Comparison of ENCODE assay signal across 8 mouse cellular contexts in the genomic region with DNA sequence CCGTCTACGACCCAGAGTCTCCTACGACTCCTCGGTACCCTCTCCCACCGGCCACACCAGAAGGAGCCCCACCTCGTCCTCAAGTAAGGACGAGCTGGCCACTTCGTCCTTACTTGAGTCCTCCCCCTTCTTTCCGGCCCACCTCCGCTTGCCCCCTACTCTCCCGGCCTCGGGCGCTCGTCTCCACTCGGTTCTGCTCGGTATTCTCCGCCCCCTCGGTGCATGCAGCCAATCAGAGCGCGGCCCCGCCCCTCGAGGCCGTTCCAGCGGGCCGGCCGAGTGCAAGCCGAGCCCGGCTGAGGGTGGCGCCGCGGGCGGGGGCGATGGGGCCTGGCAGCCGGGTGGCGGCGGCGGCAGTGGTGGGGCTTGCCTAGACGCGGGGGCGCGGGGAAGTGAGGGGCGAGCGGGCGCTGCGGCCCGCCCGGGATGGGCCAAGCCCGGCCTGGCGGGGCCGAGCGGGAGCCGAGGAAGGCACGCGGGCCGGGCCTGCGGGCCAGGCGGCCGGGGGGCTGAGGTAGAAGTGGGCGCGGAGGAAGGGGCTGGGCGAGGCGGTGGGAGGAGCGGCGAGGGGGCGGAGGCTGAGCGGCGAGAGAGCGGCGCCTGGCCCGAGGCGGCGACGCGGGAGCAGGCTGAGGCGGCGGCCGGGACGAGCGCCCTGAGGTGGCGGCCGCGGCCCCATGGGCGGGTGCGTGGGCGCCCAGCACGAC. TPM values are rescaled to one million over a fixed set of nuclear protein-coding genes. Genes with fewer than 3 reads are reported as not detected.
DNase-seq lines count a peak whose midpoint lies in the region; ATAC-seq lines count a peak whose summit lies in the region.

TSS of gene Ubtd2 (plus strand) at position 571 of the 707 bp plus-strand sequence.

- under 1% methylated on average over 71 of the region's 86 CpGs for WGBS in hindbrain, embryonic 12.5 days

- peak; percentile 97 for DNase-seq in Muller cell, postnatal 12 days (ENCODE audit: inconsistent ontology term)
- peak; percentile 97 for DNase-seq in cerebellum, adult 9-11 months
- peak; percentile 92 to 97 for DNase-seq in frontal cortex, postnatal 10 days (ENCODE audit: low spot score in 2 of 2)
- peak; percentile 96 to 98 for DNase-seq in layer of hippocampus, postnatal 14 days (ENCODE audit: low spot score in 2 of 2)
- peak; percentile 98 for DNase-seq in lung, postnatal 14 days
- DNase-seq in retina, adult 2 months (ENCODE audit: low read depth, low spot score) = peak; percentile 68
- peak; percentile 99 for DNase-seq in thymus, postnatal 36 days

- no peaks in the 10 kb centered on the region for H3K27me3 ChIP-seq in hindbrain, embryonic 12.5 days

- peak; percentile 98 for ATAC-seq in hindbrain, embryonic 12.5 days (ENCODE audit: low FRiP score)

- H3K9ac ChIP-seq in hindbrain, embryonic 12.5 days = peak within 1 kb of the TSS; percentile 92

- no peaks in the 10 kb centered on the region for H3K36me3 ChIP-seq in hindbrain, embryonic 12.5 days

- peak within 1 kb of the TSS; percentile 95 for H3K4me3 ChIP-seq in hindbrain, embryonic 12.5 days

- H3K27ac ChIP-seq in hindbrain, embryonic 12.5 days = peak within 1 kb of the TSS; percentile 98

- peaks cover 16% of the 10 kb centered on the region for H3K4me1 ChIP-seq in hindbrain, embryonic 12.5 days

- peak within 1 kb of the TSS; percentile 91 for H3K4me2 ChIP-seq in hindbrain, embryonic 12.5 days (replicated peaks)

- H3K9me3 ChIP-seq in hindbrain, embryonic 12.5 days (replicated peaks) = no peaks in the 10 kb centered on the region

RNA-seq across cellular contexts. Expression of gene Ubtd2, which starts in this region (rescaled TPM):
- polyA plus RNA-seq in hindbrain, embryonic 12.5 days (2016; fragmentation: Nextera tagmentation; extraction: Ambion mirVana) = 64.4 and 71.9 TPM in 2 replicates
- 10 to 100 TPM; 39.2 to 43.4 TPM for total RNA-seq in layer of hippocampus, postnatal 14 days (2021)

Comparison
In these comparisons a context has a peak if more than half of its experiments do, and no peak if none do; other contexts are left out.
1. Peak in every context shown above with its lines: DNase-seq, ATAC-seq, H3K4me3 ChIP-seq and H3K27ac ChIP-seq.